Mouse (Mus musculus): ENCODE data around the gene Gm28553.
"Not testable (repeated sequence)": the region's sequence is repeated elsewhere in the genome, so short reads cannot be mapped to it uniquely, and the experiment has no call there.

Gm28553 gene

DNA sequence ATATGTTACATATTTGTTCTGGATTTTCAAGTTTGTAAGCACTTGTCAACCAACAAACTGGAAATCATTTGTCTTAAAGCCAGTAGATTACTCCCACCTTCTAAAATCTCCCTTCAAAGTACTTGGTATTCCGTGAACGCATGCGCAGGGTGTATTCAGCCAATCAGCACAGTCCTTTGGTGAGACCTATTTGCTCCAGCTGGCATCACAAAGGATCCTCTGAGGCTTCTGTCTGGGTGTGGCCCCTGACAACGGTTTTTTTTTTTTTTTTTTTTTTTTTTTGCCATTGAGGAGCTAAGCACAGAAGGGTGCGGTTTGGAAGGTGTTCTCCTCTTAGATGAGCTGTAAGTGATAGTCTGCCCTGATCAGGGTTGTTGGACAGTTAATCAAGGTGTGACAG, at the start of gene Gm28553:
Gene Gm28553, plus strand, starts transcription at position 301 of the 400 bp plus-strand sequence.
- not testable (repeated sequence) for DNase-seq (ENCODE audit: low spot score)
